Mouse (Mus musculus) lung, embryonic 15.5 days (tissue): ENCODE measurements at regions not wholly inside any gene's neighbourhood (a gene's known extent, or its start where the extent isn't known, plus 50 kb on each side); places are given as distances from the start of the nearest gene placed in this dataset.

ENCODE experiments used
- ATAC-seq: fragments of 200-750 bp; cut with Nextera tagmentation; 2 replicates; pipeline ENCODE4 v1.8.0; 2017; ENCODE audit warnings: moderate number of reproducible peaks, borderline replicate concordance; ENCODE audit not compliant: low FRiP score, low TSS enrichment; ENCODE audit errors: extremely low read depth
- H3K27ac ChIP-seq: fragments of 300-500 bp; sonication (generic); 2 replicates; pipeline ENCODE4 v1.5.1; 2015; ENCODE audit warnings: moderate library complexity, mild to moderate bottlenecking, inconsistent platforms
- H3K27me3 ChIP-seq: fragments of 300-500 bp; sonication (generic); 2 replicates; pipeline ENCODE4 v1.6.1; 2015; ENCODE audit warnings: inconsistent platforms
- H3K36me3 ChIP-seq: fragments of 300-500 bp; sonication (generic); 2 replicates; pipeline ENCODE4 v1.6.1; 2015; ENCODE audit warnings: inconsistent platforms
- H3K4me1 ChIP-seq: fragments of 300-500 bp; sonication (generic); 2 replicates; pipeline ENCODE4 v1.6.1; 2015; ENCODE audit warnings: inconsistent platforms
- H3K4me2 ChIP-seq: fragments of 300-500 bp; sonication (generic); 2 replicates; pipeline ENCODE4 v1.6.1; 2015; ENCODE audit warnings: inconsistent platforms, mild to moderate bottlenecking, moderate library complexity
- H3K4me3 ChIP-seq: fragments of 300-500 bp; sonication (generic); 2 replicates; pipeline ENCODE4 v1.5.1; 2015; ENCODE audit warnings: mild to moderate bottlenecking, inconsistent platforms
- H3K9ac ChIP-seq: fragments of 300-500 bp; sonication (generic); 2 replicates; pipeline ENCODE4 v1.6.1; 2015; ENCODE audit warnings: inconsistent platforms
- H3K9me3 ChIP-seq: fragments of 300-500 bp; sonication (generic); 2 replicates; pipeline ENCODE4 v1.6.1; 2016; ENCODE audit warnings: inconsistent platforms
- WGBS: fragments of 180-500 bp; shearing (Covaris S2); methylation state at CpG from one replicate; pipeline ENCODE4 v1.1.7; 2015; 5-methylcytosine and 5-hydroxymethylcytosine counted together

GRCm38 (mm10) chr4:27981309-27981708 is 831.6 kb upstream of the Epha7 start:
- Histone ChIP-seq H3K4me1 (no peaks in the 10 kb centered on the region), H3K4me2 (no peak overlapping the region), H3K4me3 (no peak overlapping the region), H3K36me3 (no peaks in the 10 kb centered on the region), H3K9me3 (no peaks in the 10 kb centered on the region), H3K27me3 (no peaks in the 10 kb centered on the region), H3K27ac (no peak overlapping the region), H3K9ac (no peak overlapping the region)
- no peak for ATAC-seq
- 89% methylated on average over 3 of the region's 3 CpGs for WGBS

GRCm38 (mm10) chr4:27987986-27988423 is 824.9 kb upstream of the Epha7 start:
- Histone ChIP-seq H3K27ac (no peak overlapping the region), H3K9ac (no peak overlapping the region), H3K9me3 (no peaks in the 10 kb centered on the region), H3K36me3 (no peaks in the 10 kb centered on the region), H3K4me2 (no peak overlapping the region), H3K27me3 (no peaks in the 10 kb centered on the region), H3K4me3 (no peak overlapping the region), H3K4me1 (no peaks in the 10 kb centered on the region)
- WGBS, result 51% methylated on average over 4 of the region's 4 CpGs
- ATAC-seq, result no peak

- H3K4me3 ChIP-seq, result no peak overlapping the region
- no peaks in the 10 kb centered on the region for H3K27me3 ChIP-seq
- no peaks in the 10 kb centered on the region for H3K36me3 ChIP-seq
- H3K9ac ChIP-seq, result no peak overlapping the region
- H3K4me2 ChIP-seq, result no peak overlapping the region
- H3K27ac ChIP-seq, result no peak overlapping the region
- no peaks in the 10 kb centered on the region for H3K9me3 ChIP-seq
- ATAC-seq, result no peak
- 58% methylated on average over 2 of the region's 2 CpGs for WGBS
- no peaks in the 10 kb centered on the region for H3K4me1 ChIP-seq
Observed at GRCm38 (mm10) chr4:27994411-27994810, 818.5 kb upstream of the Epha7 start.

- H3K36me3 ChIP-seq, result no peaks in the 10 kb centered on the region
- 43% methylated on average over 4 of the region's 4 CpGs for WGBS
- no peaks in the 10 kb centered on the region for H3K27me3 ChIP-seq
- H3K9me3 ChIP-seq, result no peaks in the 10 kb centered on the region
- H3K4me3 ChIP-seq, result no peak overlapping the region
- no peak overlapping the region for H3K9ac ChIP-seq
- no peak overlapping the region for H3K27ac ChIP-seq
- no peak for ATAC-seq
- no peak overlapping the region for H3K4me2 ChIP-seq
- H3K4me1 ChIP-seq, result no peaks in the 10 kb centered on the region
Observed at GRCm38 (mm10) chr4:28001818-28002476, 811.0 kb upstream of the Epha7 start.
